Mouse (Mus musculus) adrenal gland (tissue): ENCODE results near the gene Plppr2.

Source experiments
- intact Hi-C: fragments of 180-260 bp; cut with DNase I; formaldehyde crosslinking; loops from one replicate; pipeline ENCODE4 v1.15.1; 2025
- long read RNA-seq, 2 experiments: library from polyadenylated mRNA; unstranded; transcript quantifications; one replicate each; pipeline ENCODE4 v2.0.0; 2020; ENCODE audit warnings: borderline replicate concordance in 1 of 2; ENCODE audit not compliant: insufficient replicate concordance in 1 of 2

Gene Plppr2
- long read RNA-seq, experiment 1, partial matches to known transcripts: 7 of 14 reads
- long read RNA-seq, experiment 1, other reads (novel, unspliced or antisense): 6 of 14 reads
- long read RNA-seq, experiment 2, partial matches to known transcripts: 5 of 9 reads
- long read RNA-seq, experiment 2, other reads (novel, unspliced or antisense): 2 of 9 reads

DNA sequence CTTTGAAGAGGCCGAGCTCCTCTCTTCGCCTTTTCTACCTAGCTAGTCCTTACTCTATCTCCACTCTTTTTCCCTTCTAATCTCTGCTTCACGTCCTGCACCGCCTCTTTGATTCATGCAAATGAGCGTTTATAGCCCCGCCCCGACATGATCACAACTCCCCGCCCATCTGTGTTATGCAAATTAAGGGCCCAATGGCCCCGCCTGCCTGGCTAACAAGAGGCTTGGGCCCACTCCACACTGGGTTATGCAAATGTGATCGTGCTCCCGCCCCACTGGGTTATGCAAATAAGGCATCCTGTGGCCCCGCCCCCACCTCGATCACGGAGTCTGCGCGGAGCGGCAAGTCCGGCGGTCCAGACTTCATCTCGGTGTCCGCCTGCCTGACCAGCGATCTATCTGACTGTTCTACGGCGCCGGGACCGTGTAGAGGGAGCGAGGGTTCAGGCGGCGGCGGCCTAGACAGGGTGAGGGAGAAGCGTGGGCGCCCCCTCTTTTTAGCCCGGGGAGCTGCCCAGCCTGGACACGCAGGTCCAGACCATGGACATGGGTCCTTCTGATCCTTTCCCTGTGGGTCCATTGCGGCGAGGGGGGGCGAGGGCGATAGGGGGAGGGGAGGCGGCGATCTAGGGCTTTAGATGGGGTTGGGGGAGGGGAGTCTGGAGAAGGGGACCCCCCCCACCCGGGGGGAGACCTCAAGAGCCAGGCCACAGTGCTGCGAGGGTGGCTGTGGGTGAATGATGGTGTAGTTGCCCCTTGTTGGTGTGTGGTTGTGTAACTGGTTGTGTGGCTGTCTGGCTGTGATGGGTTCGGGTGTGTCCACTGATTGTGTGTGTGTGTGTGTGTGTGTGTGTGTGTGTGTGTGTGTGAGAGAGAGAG, at the start of gene Plppr2:
Plppr2 (plus strand) TSS at position 342 of the 879 bp plus-strand sequence.
- intact Hi-C loops: no loop called here

DNA sequence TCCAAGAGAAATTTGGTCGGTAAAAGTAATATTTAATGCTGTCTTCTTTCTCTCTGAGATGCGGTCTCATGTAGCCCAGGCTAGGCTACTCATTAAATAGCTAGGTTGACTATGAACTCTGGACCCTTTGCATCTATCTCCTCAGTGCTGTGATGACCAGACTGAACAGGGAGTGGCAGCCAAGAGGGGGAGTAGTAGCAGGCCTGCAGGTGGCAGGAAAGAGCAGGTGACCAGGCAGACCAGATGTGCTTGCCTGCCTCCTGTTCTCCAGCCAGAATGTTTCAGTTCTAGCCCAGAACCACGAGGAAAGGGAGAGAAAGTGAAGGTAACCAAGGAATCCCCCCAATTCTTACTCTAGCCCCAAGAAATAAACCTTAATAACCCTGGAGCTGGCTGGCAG, 47.6 kb upstream of the Plppr2 start:
- intact Hi-C loops: no loop called here

DNA sequence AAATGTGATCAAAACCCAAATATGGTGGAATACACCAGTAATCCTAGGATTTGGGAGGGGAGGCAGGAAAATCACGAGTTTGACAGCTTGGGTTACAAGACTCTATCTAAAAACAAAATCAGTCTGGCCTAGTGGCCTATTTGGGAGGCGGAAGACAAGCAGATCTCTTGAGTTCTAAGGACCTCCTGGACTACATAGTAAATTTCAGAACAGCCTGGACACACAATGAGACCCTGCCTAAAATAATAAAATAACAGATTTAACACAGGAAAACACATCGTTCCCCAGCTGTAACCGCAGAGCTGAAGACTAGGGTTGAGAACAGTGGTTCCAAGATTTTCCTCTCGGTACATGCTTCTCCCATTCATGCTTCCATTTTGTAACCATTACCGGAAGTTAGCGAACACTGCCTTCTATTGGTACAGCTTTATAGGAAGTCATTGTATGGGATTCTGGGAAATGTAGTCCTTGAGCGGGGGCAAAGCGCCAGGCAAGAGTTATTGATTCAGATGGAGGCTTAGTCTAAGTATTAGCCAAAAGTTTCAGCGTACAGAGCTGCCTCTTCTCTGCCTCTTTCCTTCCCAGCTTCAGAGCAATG, 35.5 kb upstream of the Plppr2 start:
- intact Hi-C loops: no loop called here

DNA sequence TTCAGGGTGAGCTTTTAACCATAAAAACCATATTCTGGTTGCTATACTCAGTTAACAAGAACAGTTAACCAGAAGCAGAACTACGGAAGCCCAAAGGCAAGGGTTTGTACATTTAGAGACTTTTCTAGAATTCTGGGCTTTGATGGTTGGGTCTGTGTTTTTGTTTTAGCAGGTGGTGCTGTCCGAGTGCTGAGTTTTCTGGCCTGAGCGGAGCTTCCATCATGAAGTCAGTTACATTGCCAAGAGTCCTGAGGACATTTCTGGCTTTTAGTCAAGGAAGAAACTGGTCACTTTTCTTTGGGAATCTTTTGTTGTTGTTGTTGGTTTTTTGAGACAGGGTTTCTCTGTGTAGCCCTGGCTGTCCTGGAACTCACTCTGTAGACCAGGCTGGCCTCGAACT, 32.8 kb upstream of the Plppr2 start:
- intact Hi-C loops: no loop called here

DNA sequence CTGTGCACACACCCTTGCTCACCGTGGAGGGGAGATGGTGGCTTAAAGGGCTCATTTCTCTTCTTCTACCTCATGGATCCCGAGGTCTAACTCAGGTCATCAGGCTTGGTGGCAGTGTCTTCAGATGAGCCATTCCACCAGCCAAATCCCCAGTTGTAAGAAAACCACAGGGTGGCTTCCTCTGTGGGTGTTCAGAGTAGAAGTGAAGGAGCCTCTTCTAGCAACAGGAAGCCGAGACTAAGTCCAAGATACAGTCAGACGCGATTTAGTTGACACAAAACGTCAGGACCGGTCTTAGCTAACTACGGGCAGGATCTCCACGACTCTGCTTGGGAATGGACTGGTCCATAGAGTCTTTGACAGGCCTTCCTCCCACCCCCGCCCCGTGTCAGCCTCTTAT, 28.6 kb upstream of the Plppr2 start:
- intact Hi-C loops: loop anchor here (5.0 kb wide), 1 partner anchor 51 kb away; no protein-coding TSS in a partner anchor

DNA sequence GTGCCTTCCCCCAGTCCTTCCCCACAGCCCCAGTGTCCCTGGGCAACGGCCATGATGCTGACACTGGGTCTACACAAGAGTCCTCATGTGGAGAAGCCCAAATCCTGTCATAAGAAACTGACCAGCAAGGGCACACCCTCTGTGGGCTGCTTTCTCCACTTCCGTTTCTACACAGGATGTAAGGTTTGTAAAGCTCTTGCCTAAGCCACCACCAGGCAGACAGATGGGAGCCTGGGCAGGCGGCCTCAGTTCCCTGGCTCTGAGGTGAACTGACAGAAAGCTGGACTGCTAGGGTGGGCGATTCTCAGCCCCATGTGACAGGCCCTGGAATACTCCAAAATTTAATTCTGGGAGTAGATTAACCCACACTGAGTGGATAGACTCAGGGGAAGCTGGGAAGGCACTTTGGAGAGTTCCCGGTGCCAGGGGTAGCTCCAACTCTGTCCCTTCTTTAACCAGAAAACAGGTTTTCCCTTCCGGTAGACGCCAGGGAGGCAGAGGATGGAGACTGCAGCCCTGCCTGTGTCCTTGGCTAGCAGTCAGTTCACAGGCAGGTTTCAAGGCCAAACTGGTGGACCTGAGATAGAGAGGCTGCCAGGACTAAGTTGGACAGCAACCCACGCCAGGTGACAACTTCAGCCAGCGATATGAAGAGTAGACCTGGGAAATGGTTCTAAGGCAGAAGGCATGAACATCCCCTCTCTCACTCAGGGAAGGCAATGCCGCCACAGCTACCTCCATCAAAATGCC, 27.2 kb upstream of the Plppr2 start:
- intact Hi-C loops: loop anchor here (5.0 kb wide), 1 partner anchor 52 kb away; no protein-coding TSS in a partner anchor

DNA sequence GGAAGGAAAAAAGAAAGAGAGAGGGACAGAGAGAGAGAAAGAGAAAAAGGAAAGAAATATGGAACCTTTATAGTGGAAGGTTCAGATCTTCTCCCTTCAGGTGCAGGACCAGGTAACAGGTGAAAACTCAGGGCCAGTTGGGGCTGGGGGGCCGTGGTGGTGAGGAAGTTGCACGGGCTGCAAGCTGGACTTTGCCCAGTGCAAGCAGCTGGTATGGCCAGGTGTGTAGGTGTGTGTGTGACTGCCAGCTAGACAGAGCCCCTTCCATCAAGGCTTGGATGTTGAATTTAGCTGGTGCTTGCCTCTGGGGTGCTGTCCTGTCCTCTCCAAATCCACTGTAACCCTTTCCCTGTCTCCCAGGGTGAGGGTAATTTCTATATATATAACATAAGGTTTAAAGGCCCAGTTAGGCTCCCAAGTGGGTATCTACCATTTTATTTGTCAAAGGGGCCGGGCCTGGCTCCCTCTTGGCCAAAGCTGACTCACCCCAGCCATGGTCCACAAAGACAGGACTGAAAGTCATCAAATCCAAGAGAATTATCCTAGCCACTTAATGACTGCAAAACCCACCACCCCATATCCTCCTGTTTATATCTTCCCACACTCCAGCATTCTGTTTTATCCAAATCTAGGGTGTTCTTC, 19.9 kb upstream of the Plppr2 start:
- intact Hi-C loops: no loop called here

DNA sequence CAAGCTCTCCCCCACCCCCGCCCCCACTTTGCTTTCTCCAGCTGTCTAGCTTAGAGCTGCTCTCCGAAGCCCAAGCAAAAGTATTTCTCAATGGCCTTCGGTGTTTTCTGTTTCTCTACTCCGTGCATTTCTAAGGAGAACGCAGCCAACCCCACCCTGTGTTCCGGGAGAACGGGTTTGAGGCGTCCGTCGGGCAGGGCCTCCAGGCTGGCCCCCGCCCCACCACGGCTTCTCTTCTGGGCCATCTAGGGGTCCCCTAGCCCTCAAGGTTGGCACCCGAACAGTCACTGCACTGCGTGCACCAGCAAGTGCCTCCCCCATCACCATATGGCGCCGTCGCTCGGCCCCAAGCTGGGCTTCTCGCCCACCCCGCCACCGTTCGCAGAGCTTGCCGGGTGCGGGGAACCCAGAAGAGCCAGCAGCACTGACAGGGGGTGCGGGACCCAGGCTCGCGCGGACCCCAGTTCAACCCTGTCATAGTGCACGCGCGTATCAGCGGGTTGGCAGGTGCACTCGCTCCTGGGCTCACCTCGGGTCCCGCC, 19.3 kb upstream of the Plppr2 start:
- intact Hi-C loops: no loop called here

DNA sequence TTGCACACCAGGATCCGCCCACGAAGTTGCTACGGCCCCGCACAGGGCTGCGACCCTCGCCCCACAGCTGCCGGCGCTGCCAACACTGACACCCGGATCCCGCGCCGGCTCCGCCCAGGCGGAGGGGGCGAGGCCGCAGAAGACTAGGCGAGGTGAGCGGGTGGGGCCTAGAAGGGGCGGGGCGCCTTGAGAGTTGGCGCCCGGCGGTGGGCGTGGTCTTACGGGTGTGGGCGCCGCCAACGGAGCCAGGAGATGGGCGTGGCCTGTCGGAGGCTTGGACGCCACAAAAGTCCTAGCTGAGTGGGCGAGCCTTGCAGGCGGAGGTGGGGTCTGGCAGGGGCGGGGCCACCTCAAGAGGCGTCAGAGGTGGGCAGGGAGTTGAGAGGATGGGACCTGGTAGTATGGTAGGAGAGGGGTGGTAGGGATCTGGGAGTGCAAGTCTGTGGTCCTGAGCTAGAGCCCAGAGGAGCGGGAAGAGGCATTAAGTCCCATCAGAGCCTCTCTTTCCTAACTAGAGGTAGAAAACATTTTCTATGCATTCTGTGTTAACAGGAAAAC, 18.7 kb upstream of the Plppr2 start, which contains the start of gene Rab3d:
Rab3d (minus strand) TSS at position 158 of the 558 bp plus-strand sequence.
- intact Hi-C loops: no loop called here

DNA sequence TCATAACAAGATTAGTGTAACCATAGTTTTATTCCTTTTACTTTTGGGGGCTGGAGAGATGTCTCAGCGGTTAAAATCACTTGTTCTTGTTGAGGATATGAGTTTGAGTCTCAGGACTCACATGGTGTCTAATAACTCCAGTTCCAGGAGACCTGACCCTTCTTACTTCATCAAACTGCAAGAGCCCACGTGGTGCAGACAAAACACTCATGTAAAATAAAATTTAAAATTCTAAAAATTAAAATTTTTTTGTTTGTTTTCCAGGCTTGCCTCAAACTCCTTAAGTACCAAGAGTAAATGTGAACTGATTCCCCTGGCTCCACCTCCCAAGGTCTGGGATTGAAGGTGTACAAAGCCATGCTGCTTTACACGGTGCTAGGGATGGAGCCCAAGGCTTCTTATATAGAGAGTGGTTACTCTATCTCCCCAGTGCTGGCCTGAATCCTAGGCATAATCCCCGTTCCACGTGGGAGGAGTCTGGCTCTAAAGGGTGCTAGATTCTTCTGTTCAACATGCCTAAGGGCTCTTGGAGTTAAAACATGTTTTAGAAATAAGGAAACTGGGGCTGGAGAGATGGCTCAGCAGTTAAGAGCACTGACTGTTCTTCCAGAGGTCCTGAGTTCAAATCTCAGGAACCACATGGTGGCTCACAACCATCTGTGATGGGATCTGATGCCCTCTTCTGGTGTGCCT, 18.0 kb upstream of the Plppr2 start:
- intact Hi-C loops: no loop called here

DNA sequence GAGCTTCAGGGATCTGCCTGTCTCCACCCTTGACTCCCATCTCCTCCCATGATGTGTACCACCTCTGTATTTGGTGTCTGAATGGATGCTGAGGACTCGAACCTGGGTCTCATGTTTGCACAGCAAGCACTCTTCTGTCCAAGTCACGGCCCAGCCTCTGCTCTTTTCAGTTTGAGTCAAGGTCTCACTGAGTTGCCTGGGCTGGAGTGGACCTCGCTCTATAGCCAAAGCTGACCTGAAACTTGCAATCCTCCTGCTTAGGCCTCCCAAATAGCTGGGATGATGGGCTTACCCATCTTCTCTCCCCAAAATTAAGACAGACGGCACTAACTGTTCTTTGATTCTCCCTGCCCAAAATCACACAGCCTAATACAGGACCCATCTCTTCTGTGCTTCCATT, 13.8 kb upstream of the Plppr2 start:
- intact Hi-C loops: no loop called here

DNA sequence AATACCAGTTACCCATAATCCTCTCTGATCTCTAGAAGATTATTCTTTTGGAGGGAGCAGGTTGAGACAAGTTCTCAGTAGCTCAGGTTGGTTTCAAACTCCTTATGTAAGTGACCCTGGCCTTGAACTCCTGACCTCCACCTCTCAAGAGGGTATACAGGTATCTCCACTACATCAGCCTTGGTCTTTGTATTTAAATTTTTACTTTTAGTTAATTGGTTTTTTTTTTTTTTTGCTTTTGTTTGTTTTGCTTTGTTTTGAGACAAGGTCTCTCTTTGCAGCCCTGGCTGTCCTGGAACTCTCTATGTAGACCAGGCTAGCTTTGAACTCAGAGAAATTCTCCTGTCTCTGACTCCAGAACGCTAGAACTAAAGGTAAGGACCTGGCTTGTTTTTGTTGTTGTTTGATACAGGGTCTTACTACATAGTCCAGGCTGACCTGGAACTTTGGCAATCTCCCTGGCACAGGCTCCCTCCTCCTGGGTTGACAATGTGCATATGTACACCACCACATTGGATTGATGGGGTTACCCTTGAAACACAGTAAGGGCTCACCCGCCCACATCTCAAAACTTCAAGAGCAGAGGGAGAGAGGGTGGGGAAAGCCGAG, 13.2 kb upstream of the Plppr2 start:
- intact Hi-C loops: no loop called here

DNA sequence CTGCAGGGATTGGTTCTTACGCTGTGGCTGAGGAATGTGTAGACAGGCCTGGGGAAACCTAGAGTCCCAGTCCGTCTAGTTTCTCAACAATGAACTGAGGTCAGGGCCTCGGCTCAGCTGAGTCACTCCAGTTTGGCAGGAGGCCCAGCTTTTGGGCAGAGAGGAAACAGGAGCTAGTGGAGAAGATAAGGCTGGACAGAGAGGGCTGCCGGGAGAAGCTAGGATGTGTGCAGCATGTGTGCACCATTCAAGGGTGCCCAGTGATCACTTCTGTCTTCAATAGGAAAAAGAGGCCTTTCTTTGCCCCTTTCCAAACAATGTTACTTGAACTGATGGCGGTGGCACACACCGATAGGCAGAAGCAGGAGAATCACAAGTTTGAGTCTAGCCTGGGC, 12.7 kb upstream of the Plppr2 start:
- intact Hi-C loops: no loop called here

DNA sequence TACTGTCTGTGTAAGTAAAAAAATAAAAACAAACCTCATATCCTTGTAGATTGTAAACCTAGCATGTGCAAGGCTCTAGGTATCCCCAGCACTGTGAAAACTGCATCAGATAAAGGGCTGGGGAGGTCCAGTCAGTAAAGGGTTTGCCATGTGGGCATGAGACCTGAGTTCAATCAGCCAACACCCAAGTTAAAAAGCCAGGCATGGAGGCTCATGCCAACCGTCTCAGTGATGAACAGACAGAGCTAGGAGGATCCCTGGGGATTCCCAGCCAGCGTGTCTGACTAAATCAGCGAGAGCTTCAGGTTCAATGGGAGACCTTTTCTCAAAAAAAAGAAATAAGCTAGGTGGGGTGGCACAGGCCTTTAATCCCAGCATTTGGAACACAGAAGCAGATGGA, 11.8 kb upstream of the Plppr2 start:
- intact Hi-C loops: no loop called here

DNA sequence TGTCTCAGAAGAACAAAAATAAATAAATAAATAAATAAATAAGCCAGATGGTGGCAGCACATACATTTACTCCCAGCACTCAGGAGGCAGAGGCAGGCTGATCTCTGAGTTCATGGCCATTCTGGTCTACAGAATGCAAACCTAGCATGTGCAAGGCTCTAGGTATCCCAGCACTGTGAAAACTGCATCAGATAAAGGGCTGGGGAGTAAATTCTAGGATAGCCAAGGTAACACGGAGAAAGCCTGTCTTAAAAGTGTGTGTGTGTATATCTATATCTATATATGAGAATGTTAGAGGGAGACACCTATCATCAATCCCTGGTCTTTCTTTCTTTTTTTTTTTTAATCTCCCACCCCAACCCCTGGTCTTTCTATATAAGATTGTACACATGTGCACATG, 11.3 kb upstream of the Plppr2 start:
- intact Hi-C loops: no loop called here

DNA sequence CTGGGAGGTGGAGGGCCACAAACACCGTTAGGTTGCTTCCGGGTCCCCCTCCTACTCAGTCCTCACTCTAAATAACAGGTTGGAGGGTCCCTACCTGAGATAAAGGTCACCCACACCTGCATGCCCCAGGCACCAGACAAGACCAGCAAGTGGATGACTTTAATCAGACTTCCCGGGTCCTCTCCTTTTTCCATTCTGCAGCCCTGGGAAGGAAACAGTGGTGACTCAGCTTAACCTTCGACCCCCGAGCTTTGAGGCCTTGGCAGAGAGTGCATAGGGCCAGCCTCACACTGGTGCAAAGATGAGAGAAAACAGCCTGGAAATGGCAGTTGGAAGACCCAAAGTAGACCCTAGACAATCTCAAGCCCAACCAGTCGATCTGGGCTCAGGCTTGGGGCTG, 10.7 kb upstream of the Plppr2 start:
- intact Hi-C loops: no loop called here

DNA sequence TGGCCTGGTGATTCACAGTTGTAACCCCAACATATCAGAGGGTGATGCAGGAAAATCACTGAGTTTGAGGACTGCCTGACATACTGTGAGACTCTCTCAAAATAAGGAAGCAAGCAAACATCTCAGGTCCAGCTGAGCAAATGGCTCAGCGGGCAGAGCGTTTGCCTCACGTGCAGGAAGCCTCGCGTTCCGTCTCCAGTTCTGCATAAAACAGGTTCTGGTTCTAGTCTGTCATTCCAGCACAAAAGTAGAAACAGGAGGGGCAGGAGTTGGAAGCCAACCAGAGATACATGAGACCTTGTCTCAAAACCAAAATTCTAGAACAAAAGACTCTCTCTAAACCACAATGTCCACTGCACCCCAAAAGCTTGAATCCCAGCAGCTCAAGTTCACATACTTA, 10.0 kb upstream of the Plppr2 start:
- intact Hi-C loops: no loop called here

DNA sequence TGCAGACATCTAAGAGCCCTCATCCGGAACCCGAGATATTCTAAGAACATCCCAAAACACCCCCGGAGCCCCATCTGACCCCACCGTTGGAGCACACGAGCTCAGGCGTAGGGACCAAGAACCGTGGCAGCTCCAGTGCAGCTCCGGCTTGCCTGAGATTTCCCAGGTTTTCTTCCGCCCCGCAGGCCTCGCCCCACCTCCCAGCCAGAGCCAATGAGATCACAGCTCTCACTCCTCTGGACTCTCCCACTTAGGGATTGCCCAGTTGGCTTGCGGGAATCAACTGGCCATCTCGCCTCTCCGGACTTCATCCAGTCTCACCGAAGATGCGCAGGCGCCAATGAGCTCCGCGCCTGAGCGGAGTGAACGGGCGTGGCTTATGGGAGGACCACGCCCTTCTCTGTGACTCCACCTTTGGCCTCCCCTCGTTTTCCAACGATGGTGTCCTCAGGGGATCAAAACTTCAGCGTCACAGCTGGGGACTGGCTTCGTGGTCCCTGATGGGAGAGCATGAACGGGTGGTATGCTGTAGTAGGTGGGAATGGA, 9.6 kb upstream of the Plppr2 start, which contains the start of the genes Ccdc159 and Tmem205:
Ccdc159 (plus strand) TSS at position 264 of the 546 bp plus-strand sequence.
Tmem205 (minus strand) TSS at position 349 of the 546 bp plus-strand sequence.
- intact Hi-C loops: no loop called here

DNA sequence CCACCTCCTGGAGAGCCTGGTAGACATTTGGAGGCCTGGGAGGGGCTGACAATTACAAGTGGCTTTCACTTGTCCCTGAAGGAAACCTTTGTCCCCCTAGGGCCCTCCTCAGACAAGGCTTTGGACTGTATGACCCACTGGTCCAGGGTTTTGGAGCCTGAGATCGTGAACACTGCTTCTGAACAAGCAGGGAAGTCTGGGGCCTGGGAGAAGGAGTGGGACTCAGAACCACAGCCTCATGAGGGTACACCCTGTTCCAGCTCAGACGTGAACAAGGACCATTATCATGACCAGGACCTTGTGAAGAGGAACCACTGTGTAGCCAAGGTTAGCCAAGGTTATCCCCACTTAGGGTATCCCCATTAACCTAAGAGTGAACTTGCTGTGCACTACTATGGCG, 7.6 kb upstream of the Plppr2 start:
- intact Hi-C loops: no loop called here
